Mouse (Mus musculus): ENCODE measurements at regions not wholly inside any gene's neighbourhood (a gene's known extent, or its start where the extent isn't known, plus 50 kb on each side); places are given as distances from the start of the nearest gene placed in this dataset.

DNA sequence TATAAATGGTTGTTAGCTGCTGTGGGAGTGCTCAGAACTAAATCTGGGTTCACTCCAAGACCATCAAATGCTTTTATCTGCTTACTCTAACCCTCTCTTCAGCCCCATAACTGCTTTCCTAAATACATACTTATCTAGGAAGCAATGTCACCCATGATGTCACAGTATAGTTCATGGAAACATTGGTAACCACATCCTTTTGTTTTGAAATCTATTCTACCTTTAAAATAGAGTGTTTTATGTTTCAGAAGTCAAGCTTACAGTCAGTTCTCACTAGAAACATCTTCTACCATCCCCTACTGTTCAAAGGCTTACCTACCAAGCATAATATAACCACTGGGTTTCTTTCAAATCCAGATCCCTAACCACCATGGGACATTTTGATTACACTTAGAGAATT lies 436.4 kb upstream of the Intu start:
- no peak for TF ChIP-seq CTCF (IDR thresholded peaks at IDR 0.05; ENCODE audit: extremely low read depth, insufficient read depth, insufficient read length, insufficient replicate concordance)
- no peak for TF ChIP-seq POLR2A (IDR thresholded peaks at IDR 0.05; ENCODE audit: low read depth, low read length)

All from spleen, adult 2 months (tissue).